Mouse (Mus musculus) cerebellum, adult 2 months (tissue): Measurements from ENCODE around the gene Cdk5. TPM values are rescaled to one million over a fixed set of nuclear protein-coding genes. Genes with fewer than 3 reads are reported as not detected.

Source experiments
- DNase-seq, 2 experiments: peaks; one replicate each; pipeline ENCODE4 v3.0.0; 2021
- H3K27ac ChIP-seq: fragments of 200-500 bp; 2 replicates; pipeline ENCODE4 v1.5.1; 2012; ENCODE audit warnings: low read length, control low read depth, inconsistent platforms; ENCODE audit not compliant: insufficient read depth
- H3K27me3 ChIP-seq: fragments of 200-500 bp; 2 replicates; pipeline ENCODE4 v1.6.1; 2012; ENCODE audit warnings: inconsistent platforms, mild to moderate bottlenecking, low read length, moderate library complexity; ENCODE audit not compliant: control insufficient read depth, insufficient read depth
- H3K4me1 ChIP-seq: fragments of 200-500 bp; 2 replicates; pipeline ENCODE4 v1.6.1; 2011; ENCODE audit warnings: low read length; ENCODE audit not compliant: control insufficient read depth, insufficient read depth
- H3K4me3 ChIP-seq: fragments of 200-500 bp; replicated peaks from 2 replicates; pipeline ENCODE3; 2011; ENCODE audit warnings: mild to moderate bottlenecking, low read depth, low read length, control low read depth; ENCODE audit not compliant: insufficient read depth
- CTCF ChIP-seq: fragments of 200-500 bp; IDR thresholded peaks from 2 replicates; pipeline ENCODE4 v1.5.1; 2011; ENCODE audit warnings: low read depth, mild to moderate bottlenecking, control low read depth, low read length, moderate library complexity, borderline replicate concordance; ENCODE audit not compliant: insufficient read depth
- POLR2A ChIP-seq: fragments of 200-500 bp; IDR thresholded peaks from 2 replicates; pipeline ENCODE4 v1.6.1; 2011; ENCODE audit warnings: low read length, control low read depth, borderline replicate concordance; ENCODE audit not compliant: insufficient read depth
- WGBS: fragments of 180-500 bp; shearing (Covaris S2); methylation state at CpG from one replicate; pipeline ENCODE4 v1.1.7; 2018; 5-methylcytosine and 5-hydroxymethylcytosine counted together
- polyA plus RNA-seq: library from polyadenylated mRNA; depleted of rRNA; stranded (reverse); fragments of >200 nt; gene quantifications from 2 replicates; pipeline ENCODE4 v1.2.3, GENCODE M21; 2012

Gene Cdk5
- polyA plus RNA-seq, 1 experiment = 221 TPM

GRCm38 (mm10) chr5:24426037-24426432 lies 2.7 kb upstream of the Cdk5 start:
- H3K27me3 ChIP-seq = no peaks in the 10 kb centered on the region
- DNase-seq = no peak
- TF ChIP-seq CTCF (no peak), POLR2A (no peak)
- no peak overlapping the region for H3K27ac ChIP-seq
- 26% methylated on average over 10 of the region's 10 CpGs for WGBS
- no peaks in the 10 kb centered on the region; the same call in 1 of the 2 replicates for H3K4me1 ChIP-seq
- no peak overlapping the region for H3K4me3 ChIP-seq

GRCm38 (mm10) chr5:24425421-24426036 lies 2.2 kb upstream of the Cdk5 start:
- H3K4me3 ChIP-seq = peak overlapping the region; percentile 48
- no peaks in the 10 kb centered on the region for H3K27me3 ChIP-seq
- no peak overlapping the region for H3K27ac ChIP-seq
- DNase-seq = peak in 1 of 2 experiments; percentile 46
- TF ChIP-seq CTCF = no peak
- TF ChIP-seq POLR2A = no peak
- WGBS = 6% methylated on average over 29 of the region's 30 CpGs
- no peaks in the 10 kb centered on the region; the same call in 1 of the 2 replicates for H3K4me1 ChIP-seq

GRCm38 (mm10) chr5:24424861-24425411 lies 1.6 kb upstream of the Cdk5 start:
- Histone ChIP-seq H3K4me3 (peak overlapping the region; percentile 95), H3K27ac (peak overlapping the region; percentile 90; the same call in 1 of the 2 replicates), H3K4me1 (no peaks in the 10 kb centered on the region; the same call in 1 of the 2 replicates), H3K27me3 (no peaks in the 10 kb centered on the region)
- 1% methylated on average over 56 of the region's 60 CpGs for WGBS
- TF ChIP-seq POLR2A (peak; percentile 33; the same call in 1 of the 2 replicates), CTCF (no peak)
- peak; percentile 74 to 79 for DNase-seq

- H3K27me3 ChIP-seq = no peaks in the 10 kb centered on the region
- H3K27ac ChIP-seq = peak overlapping the region; percentile 90
- no peak for DNase-seq
- TF ChIP-seq POLR2A (no peak; the same call in 1 of the 2 replicates), CTCF (no peak)
- peak overlapping the region; percentile 95 for H3K4me3 ChIP-seq
- H3K4me1 ChIP-seq = no peaks in the 10 kb centered on the region; the same call in 1 of the 2 replicates
- WGBS = 13% methylated on average over 21 of the region's 21 CpGs
Measured at GRCm38 (mm10) chr5:24424004-24424781, 863 bp upstream of the Cdk5 start.

- H3K27me3 ChIP-seq = no peaks in the 10 kb centered on the region
- TF ChIP-seq CTCF = no peak
- no peak for TF ChIP-seq POLR2A
- no peak overlapping the region for H3K27ac ChIP-seq
- peaks cover 13% of the 10 kb centered on the region for H3K4me1 ChIP-seq
- DNase-seq = no peak
- WGBS = 88% methylated on average over 9 of the region's 9 CpGs
- H3K4me3 ChIP-seq = no peak overlapping the region
Measured at GRCm38 (mm10) chr5:24420381-24420780, 2.9 kb downstream of the Cdk5 start.

GRCm38 (mm10) chr5:24417587-24417986 lies 5.7 kb downstream of the Cdk5 start:
- Histone ChIP-seq H3K4me1 (peaks cover 13% of the 10 kb centered on the region), H3K27ac (no peak overlapping the region), H3K27me3 (no peaks in the 10 kb centered on the region), H3K4me3 (no peak overlapping the region)
- no peak for DNase-seq
- WGBS = 84% methylated on average over 10 of the region's 10 CpGs
- no peak for TF ChIP-seq POLR2A
- TF ChIP-seq CTCF = no peak

GRCm38 (mm10) chr5:24416222-24416736 lies 7.1 kb downstream of the Cdk5 start:
- H3K27me3 ChIP-seq = no peaks in the 10 kb centered on the region
- WGBS = 1% methylated on average over 21 of the region's 21 CpGs
- TF ChIP-seq CTCF (peak; percentile 70), POLR2A (0 out of 2 replicates have a peak, but pooled peaks have one; percentile 6)
- peak overlapping the region; percentile 47 for H3K4me3 ChIP-seq
- no peak overlapping the region for H3K27ac ChIP-seq
- DNase-seq = peak; percentile 78
- H3K4me1 ChIP-seq = peaks cover 13% of the 10 kb centered on the region

- Histone ChIP-seq H3K4me1 (peaks cover 13% of the 10 kb centered on the region), H3K27me3 (no peaks in the 10 kb centered on the region), H3K27ac (no peak overlapping the region), H3K4me3 (no peak overlapping the region)
- TF ChIP-seq CTCF (no peak), POLR2A (no peak)
- DNase-seq = no peak
- 44% methylated on average over 13 of the region's 13 CpGs for WGBS
Measured at GRCm38 (mm10) chr5:24413938-24414337, 9.4 kb downstream of the Cdk5 start.
